Comparison of ENCODE assay signal across 10 mouse cellular contexts in the genomic region with DNA sequence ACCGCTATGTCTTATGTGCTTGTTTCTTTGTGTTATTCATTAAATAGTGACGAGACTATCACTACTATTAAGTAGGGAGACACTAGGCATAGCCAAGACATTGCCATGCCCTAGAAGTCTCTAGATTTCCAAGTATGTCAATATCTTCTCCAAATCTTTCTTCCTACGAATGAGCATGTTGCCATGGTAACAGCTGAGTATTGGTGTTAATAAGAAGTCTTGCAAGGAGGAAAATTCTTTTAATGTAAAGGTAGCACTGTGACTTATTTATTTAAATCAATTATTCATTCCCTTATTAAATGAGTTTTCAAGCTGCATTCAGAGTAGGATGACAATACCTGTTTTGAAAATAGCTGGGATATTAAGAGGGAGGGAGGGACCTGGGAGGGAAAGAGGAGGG.
"Had no signal": no experiment of that assay in that cellular context is flagged by ENCODE, and none has a peak within 500 bp of the region (broad histone marks: within the 10 kb centered on the region; RNA-seq: fewer than 3 reads in every experiment).

No protein-coding gene starts in this region.

- H3K4me2 ChIP-seq: limb, embryonic 12.5 days; neural tube, embryonic 12.5 days had no signal

- H3K27ac ChIP-seq: layer of hippocampus, adult 2 months; limb, embryonic 12.5 days; liver, embryonic 14.5 days; neural tube, embryonic 12.5 days; stomach, postnatal 0 days had no signal

- DNase-seq: kidney, adult 9 months; kidney, postnatal 10 days; kidney, postnatal 4 days; lung, adult 18-20 months; thymus, postnatal 4 days had no signal

- H3K9me3 ChIP-seq: limb, embryonic 12.5 days; neural tube, embryonic 12.5 days had no signal

- H3K4me3 ChIP-seq: layer of hippocampus, adult 2 months; limb, embryonic 12.5 days; neural tube, embryonic 12.5 days had no signal

- H3K9ac ChIP-seq: limb, embryonic 12.5 days; liver, embryonic 14.5 days; neural tube, embryonic 12.5 days had no signal

- H3K36me3 ChIP-seq: limb, embryonic 12.5 days; neural tube, embryonic 12.5 days had no signal

- H3K27me3 ChIP-seq: limb, embryonic 12.5 days; neural tube, embryonic 12.5 days had no signal

- H3K4me1 ChIP-seq: limb, embryonic 12.5 days; neural tube, embryonic 12.5 days had no signal
